Mouse (Mus musculus) CH12.LX (cell line): ENCODE measurements around the gene Hivep2.

Experiments
- CTCF ChIP-seq, 2 experiments: IDR thresholded peaks in 1 of 2; conservative IDR thresholded peaks in 1 of 2; 2 replicates each; pipeline ENCODE4 v1.5.1; 2011 to 2012; ENCODE audit warnings: low read depth in 2 of 2, low read length in 2 of 2, improper control_type of control experiment in 1 of 2, inconsistent platforms in 1 of 2, mild to moderate bottlenecking in 1 of 2, moderate library complexity in 1 of 2
- E2F4 ChIP-seq: IDR thresholded peaks from 2 replicates; pipeline ENCODE4 v1.6.1; 2011; ENCODE audit warnings: low read depth, low read length, improper control_type of control experiment; ENCODE audit not compliant: insufficient replicate concordance
- ELF1 ChIP-seq: IDR thresholded peaks from 2 replicates; pipeline ENCODE4 v1.6.1; 2014; ENCODE audit warnings: low read depth, mild to moderate bottlenecking, inconsistent platforms, low read length, improper control_type of control experiment
- NELFE ChIP-seq: IDR thresholded peaks from 2 replicates; pipeline ENCODE4 v1.6.1; 2011; ENCODE audit warnings: low read depth, low read length, improper control_type of control experiment
- POLR2A ChIP-seq: IDR thresholded peaks from 2 replicates; pipeline ENCODE4 v1.6.1; 2011; ENCODE audit warnings: low read depth, mild to moderate bottlenecking, improper control_type of control experiment, low read length
- SMC3 ChIP-seq: IDR thresholded peaks from 2 replicates; pipeline ENCODE4 v1.6.1; 2011; ENCODE audit warnings: low read depth, low read length, improper control_type of control experiment
- ZMIZ1 ChIP-seq: IDR thresholded peaks from 2 replicates; pipeline ENCODE4 v1.6.1; 2012; ENCODE audit warnings: low read depth, mild to moderate bottlenecking, inconsistent platforms, low read length, improper control_type of control experiment

DNA sequence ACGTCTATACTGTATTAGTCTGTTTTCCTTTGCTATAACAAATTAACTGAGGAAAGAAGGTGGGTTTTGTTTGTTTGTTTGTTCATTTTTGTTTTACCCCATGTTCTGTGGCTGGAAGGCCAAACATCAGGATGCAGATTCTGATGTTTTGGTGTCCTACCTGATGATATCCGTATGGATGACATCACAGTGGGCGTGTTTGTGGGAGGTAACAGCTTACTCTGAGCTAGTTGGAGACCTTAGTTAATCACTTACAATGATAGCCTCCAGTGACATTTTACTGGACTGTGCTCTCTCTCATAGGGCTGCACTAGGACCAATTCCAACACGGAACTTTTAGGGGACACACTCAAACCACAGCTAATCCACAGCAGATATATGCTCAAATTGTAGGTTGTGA lies 128.2 kb downstream of the Hivep2 start:
- no peak for TF ChIP-seq ZMIZ1
- no peak for TF ChIP-seq POLR2A
- no peak for TF ChIP-seq E2F4
- no peak for TF ChIP-seq NELFE
- no peak for TF ChIP-seq CTCF (conservative IDR thresholded peaks at IDR 0.05 in 1 of 2, IDR thresholded peaks at IDR 0.05 in 1 of 2; ENCODE audit: low read depth in 2 of 2, low read length in 2 of 2)
- no peak for TF ChIP-seq SMC3
- TF ChIP-seq ELF1, result no peak
